Mouse (Mus musculus): ENCODE measurements around the gene Phf21a. TPM values are rescaled to one million over a fixed set of nuclear protein-coding genes. Genes with fewer than 3 reads are reported as not detected.
"Not testable (repeated sequence)": the region's sequence is repeated elsewhere in the genome, so short reads cannot be mapped to it uniquely, and the experiment has no call there.

Gene Phf21a
- polyA plus RNA-seq, 1 experiment from 2014 or later, result 37.6 TPM

- H3K36me3 ChIP-seq, result no peaks in the 10 kb centered on the region
- WGBS, result 17% methylated on average over 7 of the region's 7 CpGs
- no peak overlapping the region for H3K27ac ChIP-seq (replicated peaks)
- peak overlapping the region; percentile 47 for H3K4me2 ChIP-seq (replicated peaks)
- H3K27me3 ChIP-seq, result no peaks in the 10 kb centered on the region
- no peak overlapping the region for H3K9ac ChIP-seq
- H3K4me1 ChIP-seq, result peaks cover 12% of the 10 kb centered on the region
- no peaks in the 10 kb centered on the region for H3K9me3 ChIP-seq (replicated peaks)
- no peak for ATAC-seq (ENCODE audit: insufficient number of reproducible peaks, low FRiP score, low TSS enrichment, low read depth)
- peak overlapping the region; percentile 21; the same call in 1 of the 2 replicates for H3K4me3 ChIP-seq (replicated peaks)
Measured at GRCm38 (mm10) chr2:92140383-92140782, 47.5 kb downstream of the Phf21a start.

GRCm38 (mm10) chr2:92141073-92141472 is 48.2 kb downstream of the Phf21a start:
- Histone ChIP-seq H3K9ac (no peak overlapping the region), H3K4me3 (replicated peaks) (peak overlapping the region; percentile 21), H3K4me2 (replicated peaks) (peak overlapping the region; percentile 47), H3K27me3 (no peaks in the 10 kb centered on the region), H3K4me1 (peaks cover 12% of the 10 kb centered on the region), H3K9me3 (replicated peaks) (no peaks in the 10 kb centered on the region), H3K36me3 (no peaks in the 10 kb centered on the region), H3K27ac (replicated peaks) (no peak overlapping the region)
- no peak for ATAC-seq (ENCODE audit: insufficient number of reproducible peaks, low FRiP score, low TSS enrichment, low read depth)
- WGBS, result 9% methylated on average over 11 of the region's 11 CpGs

DNA sequence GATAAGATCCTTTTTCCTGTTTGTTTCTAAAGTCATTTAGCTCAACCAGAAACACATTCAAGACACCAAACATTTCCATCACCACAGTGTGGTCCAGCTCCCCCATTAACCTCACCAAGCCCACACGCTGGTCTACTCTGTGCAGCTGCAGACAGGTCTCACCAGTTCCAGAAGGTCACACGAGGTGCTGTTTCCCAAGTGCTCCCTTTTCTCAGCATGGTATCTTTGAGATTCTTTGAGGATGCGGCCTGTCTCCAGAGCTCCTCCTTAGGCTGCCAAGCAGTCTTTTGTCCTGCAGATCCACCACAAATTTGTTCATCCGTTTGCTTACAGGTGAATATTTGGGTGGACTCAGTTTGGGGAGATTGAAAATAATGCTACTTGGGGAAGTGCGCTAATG is 51.0 kb downstream of the Phf21a start:
- peaks cover 12% of the 10 kb centered on the region for H3K4me1 ChIP-seq
- H3K9me3 ChIP-seq (replicated peaks), result no peaks in the 10 kb centered on the region
- H3K27me3 ChIP-seq, result no peaks in the 10 kb centered on the region
- no peak overlapping the region for H3K27ac ChIP-seq (replicated peaks)
- H3K36me3 ChIP-seq, result no peaks in the 10 kb centered on the region
- no peak overlapping the region for H3K4me2 ChIP-seq (replicated peaks)
- H3K9ac ChIP-seq, result no peak overlapping the region
- WGBS, result 45% methylated on average over 5 of the region's 5 CpGs
- ATAC-seq (ENCODE audit: insufficient number of reproducible peaks, low FRiP score, low TSS enrichment, low read depth), result no peak
- H3K4me3 ChIP-seq (replicated peaks), result no peak overlapping the region

GRCm38 (mm10) chr2:92147925-92148750 is 55.2 kb downstream of the Phf21a start:
- H3K4me1 ChIP-seq; H3K36me3 ChIP-seq; H3K9ac ChIP-seq; ATAC-seq (ENCODE audit: insufficient number of reproducible peaks, low FRiP score, low TSS enrichment, low read depth); H3K9me3 ChIP-seq (replicated peaks); H3K27ac ChIP-seq (replicated peaks); H3K4me2 ChIP-seq (replicated peaks); H3K4me3 ChIP-seq (replicated peaks); H3K27me3 ChIP-seq: not testable (repeated sequence)
- 77% methylated on average over 5 of the region's 5 CpGs for WGBS

- Histone ChIP-seq H3K27me3 (no peaks in the 10 kb centered on the region), H3K9ac (no peak overlapping the region), H3K4me2 (replicated peaks) (no peak overlapping the region), H3K4me3 (replicated peaks) (no peak overlapping the region), H3K9me3 (replicated peaks) (no peaks in the 10 kb centered on the region), H3K27ac (replicated peaks) (no peak overlapping the region), H3K36me3 (no peaks in the 10 kb centered on the region), H3K4me1 (no peaks in the 10 kb centered on the region)
- ATAC-seq (ENCODE audit: insufficient number of reproducible peaks, low FRiP score, low TSS enrichment, low read depth), result no peak
- 51% methylated on average over 10 of the region's 10 CpGs for WGBS
Measured at GRCm38 (mm10) chr2:92164291-92164690, 71.4 kb downstream of the Phf21a start.

DNA sequence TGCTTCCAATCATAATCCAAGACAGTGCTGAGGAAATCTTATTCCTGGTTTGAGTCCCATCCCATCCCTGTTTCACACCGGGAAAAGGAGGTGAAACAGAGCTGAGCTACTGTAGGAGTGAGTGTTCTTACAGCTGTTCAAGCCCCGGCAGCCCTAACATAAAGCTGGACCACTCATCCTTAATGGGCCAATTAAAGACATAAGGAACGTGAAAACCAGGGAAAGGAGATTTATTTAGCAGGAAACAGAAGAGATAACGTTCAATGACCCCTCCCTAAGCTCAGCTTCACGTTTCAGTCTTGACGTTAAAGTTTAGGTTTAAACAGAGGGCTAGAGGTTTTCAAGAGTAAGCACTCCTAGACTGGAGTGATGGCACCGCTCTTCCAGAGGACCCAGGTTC is 74.0 kb downstream of the Phf21a start:
- no peaks in the 10 kb centered on the region for H3K4me1 ChIP-seq
- H3K27ac ChIP-seq (replicated peaks), result no peak overlapping the region
- no peaks in the 10 kb centered on the region for H3K9me3 ChIP-seq (replicated peaks)
- no peaks in the 10 kb centered on the region for H3K27me3 ChIP-seq
- H3K36me3 ChIP-seq, result no peaks in the 10 kb centered on the region
- no peak overlapping the region for H3K4me3 ChIP-seq (replicated peaks)
- no peak overlapping the region for H3K9ac ChIP-seq
- ATAC-seq (ENCODE audit: insufficient number of reproducible peaks, low FRiP score, low TSS enrichment, low read depth), result no peak
- 59% methylated on average over 7 of the region's 7 CpGs for WGBS
- no peak overlapping the region for H3K4me2 ChIP-seq (replicated peaks)

- 67% methylated on average over 8 of the region's 8 CpGs for WGBS
- Histone ChIP-seq H3K9me3 (replicated peaks) (no peaks in the 10 kb centered on the region), H3K36me3 (no peaks in the 10 kb centered on the region), H3K27me3 (no peaks in the 10 kb centered on the region), H3K27ac (replicated peaks) (no peak overlapping the region), H3K4me1 (no peaks in the 10 kb centered on the region), H3K9ac (no peak overlapping the region), H3K4me3 (replicated peaks) (no peak overlapping the region), H3K4me2 (replicated peaks) (no peak overlapping the region)
- no peak for ATAC-seq (ENCODE audit: insufficient number of reproducible peaks, low FRiP score, low TSS enrichment, low read depth)
Measured at GRCm38 (mm10) chr2:92171046-92171643, 78.2 kb downstream of the Phf21a start.

- H3K4me1 ChIP-seq, result no peaks in the 10 kb centered on the region
- 76% methylated on average over 5 of the region's 5 CpGs for WGBS
- no peak overlapping the region for H3K27ac ChIP-seq (replicated peaks)
- no peak overlapping the region for H3K4me3 ChIP-seq (replicated peaks)
- no peaks in the 10 kb centered on the region for H3K27me3 ChIP-seq
- no peaks in the 10 kb centered on the region for H3K36me3 ChIP-seq
- ATAC-seq (ENCODE audit: insufficient number of reproducible peaks, low FRiP score, low TSS enrichment, low read depth), result no peak
- H3K9ac ChIP-seq, result no peak overlapping the region
- no peak overlapping the region for H3K4me2 ChIP-seq (replicated peaks)
- H3K9me3 ChIP-seq (replicated peaks), result no peaks in the 10 kb centered on the region
Measured at GRCm38 (mm10) chr2:92172300-92172699, 79.4 kb downstream of the Phf21a start.

GRCm38 (mm10) chr2:92173186-92173585 is 80.3 kb downstream of the Phf21a start:
- no peak overlapping the region for H3K4me2 ChIP-seq (replicated peaks)
- no peak overlapping the region for H3K9ac ChIP-seq
- H3K27ac ChIP-seq (replicated peaks), result no peak overlapping the region
- 70% methylated on average over 4 of the region's 4 CpGs for WGBS
- H3K27me3 ChIP-seq, result no peaks in the 10 kb centered on the region
- H3K9me3 ChIP-seq (replicated peaks), result no peaks in the 10 kb centered on the region
- no peak overlapping the region for H3K4me3 ChIP-seq (replicated peaks)
- H3K36me3 ChIP-seq, result no peaks in the 10 kb centered on the region
- ATAC-seq (ENCODE audit: insufficient number of reproducible peaks, low FRiP score, low TSS enrichment, low read depth), result no peak
- H3K4me1 ChIP-seq, result no peaks in the 10 kb centered on the region

GRCm38 (mm10) chr2:92174265-92174664 is 81.3 kb downstream of the Phf21a start:
- Histone ChIP-seq H3K36me3 (no peaks in the 10 kb centered on the region), H3K4me2 (replicated peaks) (no peak overlapping the region), H3K4me1 (no peaks in the 10 kb centered on the region), H3K9ac (no peak overlapping the region), H3K9me3 (replicated peaks) (no peaks in the 10 kb centered on the region), H3K27me3 (no peaks in the 10 kb centered on the region), H3K27ac (replicated peaks) (no peak overlapping the region), H3K4me3 (replicated peaks) (no peak overlapping the region)
- ATAC-seq (ENCODE audit: insufficient number of reproducible peaks, low FRiP score, low TSS enrichment, low read depth), result no peak
- 58% methylated on average over 7 of the region's 7 CpGs for WGBS

DNA sequence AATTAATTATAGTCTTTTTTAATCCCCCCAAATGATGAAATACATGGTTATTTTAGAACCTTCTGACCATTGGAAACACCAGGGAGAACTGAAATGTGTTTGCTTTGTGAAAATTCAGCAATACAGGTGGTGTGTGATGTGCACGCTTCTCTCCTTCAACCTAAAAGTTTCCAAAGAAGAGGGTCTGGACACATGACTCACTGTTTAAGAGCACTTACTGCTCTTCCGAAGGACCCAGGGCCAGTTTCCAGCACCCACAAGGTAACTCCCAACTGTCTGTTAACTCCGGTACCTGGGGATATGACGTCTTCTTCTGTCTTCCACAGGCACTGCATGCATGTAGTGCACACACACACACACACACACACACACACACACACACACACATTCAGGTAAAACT is 82.1 kb downstream of the Phf21a start:
- H3K4me1 ChIP-seq, result no peaks in the 10 kb centered on the region
- no peaks in the 10 kb centered on the region for H3K36me3 ChIP-seq
- no peak for ATAC-seq (ENCODE audit: insufficient number of reproducible peaks, low FRiP score, low TSS enrichment, low read depth)
- no peak overlapping the region for H3K4me2 ChIP-seq (replicated peaks)
- no peak overlapping the region for H3K9ac ChIP-seq
- H3K4me3 ChIP-seq (replicated peaks), result no peak overlapping the region
- no peaks in the 10 kb centered on the region for H3K9me3 ChIP-seq (replicated peaks)
- no peaks in the 10 kb centered on the region for H3K27me3 ChIP-seq
- no peak overlapping the region for H3K27ac ChIP-seq (replicated peaks)
- WGBS, result 94% methylated on average over 4 of the region's 4 CpGs

- Histone ChIP-seq H3K9ac (no peak overlapping the region), H3K9me3 (replicated peaks) (no peaks in the 10 kb centered on the region), H3K27ac (replicated peaks) (no peak overlapping the region), H3K27me3 (no peaks in the 10 kb centered on the region), H3K36me3 (no peaks in the 10 kb centered on the region), H3K4me2 (replicated peaks) (no peak overlapping the region), H3K4me1 (no peaks in the 10 kb centered on the region), H3K4me3 (replicated peaks) (no peak overlapping the region)
- WGBS, result 42% methylated on average over 4 of the region's 4 CpGs
- no peak for ATAC-seq (ENCODE audit: insufficient number of reproducible peaks, low FRiP score, low TSS enrichment, low read depth)
Measured at GRCm38 (mm10) chr2:92176292-92176691, 83.4 kb downstream of the Phf21a start.

Data from embryonic facial prominence, embryonic 15.5 days (tissue).